Mouse (Mus musculus) MN1 (cell line): Measurements from ENCODE around the gene Cchcr1.

ENCODE experiments used
- DNase-seq: peaks from one replicate; pipeline ENCODE4 v3.0.0-alpha.2; 2016; ENCODE audit warnings: low spot score

The Cchcr1 gene

DNA sequence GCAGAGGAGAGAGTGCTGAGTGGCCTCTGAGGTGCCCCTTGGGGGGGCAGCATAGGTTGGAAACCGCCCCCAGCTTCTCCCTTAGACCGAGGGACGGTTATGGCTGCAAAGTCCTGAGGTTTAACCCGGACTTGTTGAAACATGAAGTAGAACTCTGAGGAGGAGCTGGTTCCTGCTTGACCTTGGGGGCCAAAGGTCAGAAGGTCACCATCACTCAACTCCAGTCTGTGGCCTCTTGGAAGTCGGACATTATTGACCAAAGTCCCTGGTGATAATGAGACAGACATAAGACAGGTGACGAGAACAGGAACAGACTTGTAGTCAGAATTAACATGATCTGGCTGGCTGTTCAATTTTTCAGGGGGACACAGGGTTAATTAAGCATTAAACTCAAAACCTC lies 2.1 kb upstream of the Cchcr1 start:
- no peak for DNase-seq

DNA sequence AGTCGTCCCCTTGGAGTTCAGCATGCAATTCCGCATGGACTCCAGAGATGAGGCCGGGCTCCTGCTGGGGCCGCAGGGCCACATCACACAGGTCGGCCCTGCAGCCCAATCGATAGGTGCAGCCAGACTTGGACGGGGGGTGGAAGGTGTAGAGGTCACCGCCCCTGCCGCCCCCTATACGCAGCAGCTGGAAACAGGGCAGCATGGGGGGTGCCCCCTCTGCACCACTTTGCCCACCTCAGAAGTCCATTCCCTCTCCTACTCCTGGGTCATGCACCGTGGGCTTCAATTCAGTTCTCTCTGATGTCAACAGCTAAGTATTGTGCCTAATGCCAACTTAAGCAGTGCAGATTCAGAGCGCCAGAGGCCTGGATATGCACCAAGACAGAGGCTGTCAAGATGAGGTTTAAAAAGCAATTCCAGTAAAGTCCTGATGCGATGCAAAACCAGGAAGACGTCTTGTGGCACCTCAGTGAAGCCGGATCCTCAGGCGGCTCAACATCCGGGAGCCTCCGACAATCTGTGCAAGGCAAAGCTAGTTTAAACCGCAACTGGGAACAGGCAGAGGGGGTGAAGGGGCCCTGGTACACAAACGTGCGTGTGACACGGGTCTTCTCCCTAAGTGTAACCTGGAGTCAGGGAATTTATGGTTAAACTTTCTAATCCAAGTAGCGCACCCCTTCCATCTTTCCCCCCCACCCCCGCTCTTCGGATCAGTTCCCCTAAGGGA lies 824 bp upstream of the Cchcr1 start:
- DNase-seq = peak; percentile 49

DNA sequence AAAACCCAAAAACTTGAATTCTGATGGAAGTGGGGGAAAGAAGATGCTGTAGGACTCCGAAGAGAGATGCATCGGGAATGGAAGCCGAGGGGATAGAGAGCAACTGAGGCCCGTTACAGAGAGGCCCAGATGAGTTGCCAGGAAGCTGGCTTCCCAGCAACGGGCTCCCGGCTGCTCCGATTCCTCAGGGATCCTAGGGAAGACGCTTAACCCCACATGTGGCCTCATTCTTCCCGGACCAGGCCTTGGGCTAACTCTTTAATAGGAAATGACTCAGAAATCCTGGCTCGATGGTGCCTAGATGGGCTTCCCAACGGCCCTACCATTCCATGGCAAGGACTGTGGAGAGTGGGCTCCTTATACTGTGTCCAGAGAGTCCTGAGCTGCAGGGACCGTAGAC lies 626 bp downstream of the Cchcr1 start:
- peak; percentile 72 for DNase-seq

DNA sequence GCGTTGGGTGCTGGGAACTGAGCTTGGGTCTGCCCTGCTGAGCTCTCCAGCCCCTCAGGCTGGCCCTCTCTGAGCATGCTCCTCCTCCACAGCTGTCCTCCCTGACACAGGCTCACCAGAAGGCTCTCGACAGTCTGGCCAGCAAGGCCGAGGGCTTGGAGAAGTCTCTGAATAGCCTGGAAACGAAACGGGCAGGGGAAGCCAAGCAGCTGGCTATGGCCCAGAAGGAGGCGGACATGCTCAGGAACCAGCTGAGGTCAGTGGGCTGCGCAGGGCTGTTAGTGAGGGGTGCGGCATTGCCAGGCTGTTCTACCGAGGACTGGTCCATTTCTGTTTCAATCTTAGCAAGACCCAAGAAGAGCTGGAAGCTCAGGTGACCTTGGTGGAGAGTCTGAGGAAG lies 7.5 kb downstream of the Cchcr1 start:
- no peak for DNase-seq

DNA sequence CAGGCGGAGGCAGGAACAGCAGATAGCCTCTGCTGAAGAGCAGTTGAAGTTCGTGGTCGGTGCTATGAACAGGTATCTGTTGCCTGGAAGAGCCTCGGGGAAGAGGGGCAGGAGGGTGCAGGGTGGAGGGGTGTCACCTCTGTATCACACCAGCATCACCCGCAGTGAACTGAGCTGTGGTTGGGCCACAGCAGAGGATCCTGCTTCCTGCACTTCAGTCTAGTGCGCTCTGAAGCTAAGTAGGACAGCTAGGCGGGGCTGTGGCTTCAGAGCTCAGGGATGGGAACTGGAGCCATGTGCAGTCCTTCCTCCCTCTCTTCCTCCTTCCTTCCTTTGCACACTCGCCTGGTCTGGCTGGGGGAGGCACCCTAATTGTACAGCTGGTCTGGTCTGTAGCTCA lies 9.7 kb downstream of the Cchcr1 start:
- DNase-seq = no peak

DNA sequence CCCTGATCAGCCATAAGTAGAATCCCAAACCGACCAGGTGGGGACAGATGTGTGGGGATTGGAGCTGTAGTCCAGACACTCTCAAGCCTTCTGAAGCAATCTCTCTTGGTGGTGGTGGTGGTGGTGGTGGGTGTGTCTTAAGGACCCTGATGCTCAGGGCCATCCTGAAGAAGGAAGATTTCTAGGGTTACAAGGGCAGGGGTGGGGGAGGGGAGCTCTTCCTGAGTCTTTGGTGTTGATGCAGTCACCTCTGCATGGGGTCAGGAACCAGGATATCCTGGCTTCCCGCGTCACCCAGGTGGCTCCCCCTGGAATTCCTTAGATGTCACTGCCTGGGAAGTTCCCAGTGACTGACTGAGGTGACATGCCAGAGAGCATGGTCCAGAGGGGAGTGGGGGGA lies 15.5 kb downstream of the Cchcr1 start:
- DNase-seq = no peak

DNA sequence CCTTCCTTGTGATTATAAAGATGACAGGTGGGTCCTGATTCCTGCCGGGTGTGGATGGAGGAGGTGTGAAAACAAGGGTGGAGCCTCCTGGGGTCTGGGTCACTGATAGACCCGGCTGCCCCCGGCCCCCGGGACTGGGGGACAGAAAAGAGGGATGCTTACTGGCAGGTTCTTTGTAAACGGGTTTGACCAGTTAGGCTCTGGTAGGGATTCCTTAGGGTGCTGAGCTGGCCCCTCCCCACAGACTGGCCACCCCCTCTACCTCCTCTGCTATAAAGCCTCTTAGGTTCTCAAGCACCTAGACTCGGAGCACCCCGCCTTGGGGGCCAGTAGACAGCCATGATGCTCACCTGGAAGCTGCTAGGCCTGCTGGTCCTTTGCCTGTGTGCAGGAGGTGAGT lies 16.0 kb downstream of the Cchcr1 start, which contains the start of gene Psors1c2:
TSS of gene Psors1c2 (plus strand) at position 301 of the 400 bp plus-strand sequence.
- DNase-seq = no peak

DNA sequence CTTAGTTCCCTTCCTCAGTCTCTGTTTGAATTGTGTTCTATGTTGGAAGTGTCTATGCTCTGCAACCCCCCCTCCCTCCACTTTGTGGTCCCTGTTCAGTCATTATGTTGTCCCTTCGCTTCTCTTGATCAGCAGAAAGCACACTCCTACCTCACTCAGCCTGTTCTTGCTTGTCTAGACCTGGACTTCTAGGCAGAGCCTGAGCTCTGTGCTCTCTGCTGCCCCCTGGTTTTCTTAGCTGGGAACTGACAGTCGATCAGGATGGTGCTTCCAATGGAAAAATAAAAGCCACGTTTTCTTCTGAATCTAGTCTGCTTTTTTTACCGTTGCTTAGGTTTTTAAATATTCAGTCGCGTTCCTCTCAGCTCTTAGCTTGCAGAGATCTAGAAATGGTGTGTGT lies 17.4 kb downstream of the Cchcr1 start:
- peak; percentile 87 for DNase-seq

DNA sequence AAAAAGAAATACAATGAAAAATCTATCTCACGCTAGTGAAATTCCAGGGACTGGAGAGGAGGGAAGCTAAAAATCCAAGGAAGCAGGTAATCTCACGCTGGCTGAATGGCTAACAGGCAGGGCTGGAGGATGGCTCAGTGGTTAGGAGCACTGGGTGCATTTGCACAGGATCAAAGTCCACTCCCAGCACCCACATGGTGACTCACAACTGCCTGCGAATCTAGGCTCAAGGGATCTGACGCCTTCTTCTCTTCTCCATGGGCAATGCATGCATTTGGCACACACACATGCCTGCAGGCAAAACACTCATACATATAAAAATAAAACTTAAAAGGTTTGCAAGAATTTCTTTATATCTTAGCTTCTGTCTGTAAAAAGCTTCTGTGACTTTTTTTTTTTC lies 20.5 kb downstream of the Cchcr1 start:
- no peak for DNase-seq

DNA sequence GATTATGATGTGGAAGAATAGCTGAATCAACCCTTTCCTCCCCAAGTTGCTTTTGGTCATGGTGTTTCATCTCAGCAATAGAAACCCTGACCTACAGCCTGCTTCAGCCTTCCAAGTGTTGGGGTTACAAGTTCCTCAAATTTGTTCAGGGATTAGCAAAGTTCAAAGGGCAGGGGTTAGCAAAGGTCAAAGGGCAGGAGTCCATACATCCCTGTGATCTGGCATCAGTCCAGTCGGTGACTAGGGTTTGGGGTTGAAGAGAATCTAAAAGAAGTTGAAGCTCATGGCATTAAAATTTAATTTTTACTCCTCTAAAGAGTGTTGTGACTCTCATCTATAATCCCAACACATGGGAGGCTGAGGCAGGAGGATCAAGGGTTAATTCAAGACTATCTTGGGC lies 21.6 kb downstream of the Cchcr1 start:
- DNase-seq = no peak

DNA sequence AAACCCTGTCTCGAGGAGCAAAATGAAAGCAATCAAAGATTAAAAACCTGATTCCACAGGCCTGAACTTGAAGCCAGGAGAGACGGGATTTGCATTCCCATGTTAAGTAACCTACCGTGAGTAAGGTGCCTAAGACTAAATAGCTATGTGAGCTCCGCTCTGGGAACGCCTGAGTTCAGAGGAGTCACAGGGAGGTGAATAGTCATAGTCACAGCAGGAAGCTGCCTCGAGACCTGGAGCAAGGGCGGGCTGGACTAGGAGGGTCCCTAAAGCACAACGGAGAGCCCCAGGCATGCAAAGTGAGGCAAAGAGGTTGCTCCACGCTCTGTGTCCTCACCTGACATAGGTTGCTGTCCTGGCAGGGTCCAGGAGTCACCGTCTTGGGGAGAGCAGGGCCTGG lies 22.6 kb downstream of the Cchcr1 start:
- no peak for DNase-seq

DNA sequence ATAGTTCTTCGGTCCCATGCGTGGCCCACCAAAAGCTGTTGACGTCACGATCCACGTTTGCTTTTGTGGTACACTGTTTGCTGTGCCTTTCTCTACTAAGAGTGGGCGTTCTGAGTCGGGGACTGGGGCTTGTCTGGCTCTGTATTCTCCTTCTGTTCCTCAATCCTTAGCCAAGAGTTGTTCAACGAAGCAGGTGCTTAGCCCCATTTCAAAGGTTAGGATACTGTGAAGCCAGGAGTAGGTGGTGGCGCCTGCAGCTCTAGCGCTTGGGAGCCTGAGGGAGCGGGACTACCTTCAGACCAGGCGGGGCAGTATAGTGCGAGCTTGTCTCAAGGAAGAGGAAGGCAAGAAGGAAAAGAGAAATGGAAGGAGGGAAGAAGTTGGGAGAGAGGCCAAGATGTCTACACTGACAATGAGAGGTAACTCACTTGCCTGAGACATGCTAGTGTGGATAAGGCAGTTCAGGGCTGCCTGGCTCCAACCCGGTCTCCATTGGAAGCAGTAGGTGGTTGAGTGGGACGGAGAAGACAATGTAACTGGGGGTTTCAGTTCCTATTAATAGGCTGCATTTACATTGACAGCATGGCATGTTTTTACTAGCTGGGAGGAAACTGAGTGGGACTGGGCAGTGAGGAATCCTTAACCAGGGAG lies 26.0 kb downstream of the Cchcr1 start:
- DNase-seq = peak; percentile 65

DNA sequence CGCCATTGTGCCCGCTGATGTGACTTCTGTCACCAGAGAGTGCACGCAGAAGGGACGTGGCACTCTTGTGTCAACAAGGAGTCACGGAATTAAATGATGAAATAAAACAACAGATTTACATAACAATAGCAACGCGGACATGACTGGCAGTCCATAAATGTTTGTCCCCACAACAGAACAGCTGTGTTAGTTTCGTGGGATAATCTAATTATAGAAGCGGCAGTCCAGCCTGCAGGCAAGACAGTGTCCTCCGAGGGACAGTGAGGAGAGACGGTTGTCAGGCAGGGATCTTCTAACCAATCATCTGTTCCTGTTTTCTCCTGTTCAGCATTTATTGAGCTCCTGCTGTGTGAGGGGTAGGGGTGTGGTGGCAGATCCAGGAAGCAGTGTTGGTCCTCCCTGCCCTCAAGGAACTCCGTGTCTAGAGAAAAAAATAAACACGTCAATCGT lies 26.5 kb downstream of the Cchcr1 start:
- DNase-seq = peak; percentile 57

DNA sequence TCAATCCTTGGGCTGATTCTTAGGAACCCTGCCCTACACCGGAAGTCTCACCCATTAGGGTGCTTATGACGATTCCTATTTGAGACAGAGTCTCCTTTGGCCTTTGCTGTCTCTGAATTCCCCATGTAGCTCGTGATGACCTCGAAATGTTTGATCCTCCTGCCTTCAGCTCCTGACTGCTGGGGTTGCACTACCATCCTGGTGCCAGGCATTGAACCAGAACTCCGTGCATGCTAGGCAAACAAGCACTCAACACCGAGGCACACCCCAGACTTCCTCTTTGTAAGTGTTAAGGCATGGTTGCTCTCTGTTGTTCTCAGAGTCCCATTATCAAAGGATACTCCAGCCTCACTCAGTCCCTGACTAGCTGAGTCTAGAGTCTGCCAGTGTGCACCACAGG lies 27.1 kb downstream of the Cchcr1 start:
- no peak for DNase-seq

DNA sequence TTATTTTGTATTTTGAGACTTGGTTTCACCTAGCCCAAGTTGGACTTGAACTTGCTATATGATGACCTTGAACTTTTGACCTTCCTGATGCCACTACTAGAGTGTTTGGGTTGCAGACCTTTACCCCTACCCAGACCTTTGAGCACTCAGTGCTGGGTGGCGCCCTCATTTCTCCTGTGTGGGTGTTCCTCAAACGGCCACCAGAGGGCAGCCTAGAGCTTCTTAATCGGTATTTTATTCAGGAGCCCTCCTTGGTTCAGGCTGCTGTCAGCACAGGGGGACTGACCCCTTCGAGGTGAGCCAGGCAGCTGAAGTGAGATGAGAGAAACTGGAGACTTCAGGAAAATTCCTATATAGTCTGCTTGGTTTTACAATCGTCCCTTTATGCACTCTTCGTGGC lies 27.8 kb downstream of the Cchcr1 start:
- DNase-seq = peak; percentile 66

DNA sequence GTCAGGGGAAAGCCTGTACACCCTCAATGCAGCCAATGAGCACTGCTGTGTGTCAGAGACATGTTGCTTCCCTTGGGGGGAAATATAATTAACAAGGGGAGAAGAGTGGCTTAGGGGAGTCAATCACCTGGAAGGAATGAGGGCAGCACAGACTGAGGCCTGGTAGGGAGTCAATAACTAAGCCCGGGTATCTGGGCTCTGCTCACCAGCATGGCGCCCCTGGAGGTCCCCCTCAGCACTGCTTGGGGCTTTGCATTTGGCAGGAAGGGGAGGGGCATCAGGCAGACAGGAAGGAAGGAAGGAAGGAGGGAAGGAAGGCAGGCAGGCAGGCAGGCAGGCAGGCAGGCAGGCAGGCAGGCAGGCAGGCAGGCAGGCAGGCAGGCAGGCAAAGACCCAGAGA lies 30.6 kb downstream of the Cchcr1 start:
- no peak for DNase-seq

DNA sequence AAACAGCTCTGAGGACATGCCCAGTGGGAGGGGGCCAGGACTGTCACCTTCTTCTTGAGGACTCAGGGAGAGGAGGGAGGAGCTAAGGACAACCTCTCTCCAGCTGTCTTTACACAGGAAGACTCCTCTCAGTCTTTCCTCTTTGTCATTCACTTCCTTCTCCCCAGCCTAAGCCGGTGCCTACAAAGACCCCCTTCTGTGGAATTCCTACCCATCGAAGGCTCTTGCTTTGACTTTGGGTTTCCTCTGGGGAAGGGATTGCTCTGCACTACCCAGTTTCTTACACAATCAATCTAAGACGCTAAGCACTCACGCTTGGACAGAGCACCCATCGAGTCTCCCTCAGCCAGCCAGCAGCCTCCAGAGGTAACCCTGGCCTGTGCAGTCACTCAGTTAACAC lies 31.7 kb downstream of the Cchcr1 start:
- no peak for DNase-seq

DNA sequence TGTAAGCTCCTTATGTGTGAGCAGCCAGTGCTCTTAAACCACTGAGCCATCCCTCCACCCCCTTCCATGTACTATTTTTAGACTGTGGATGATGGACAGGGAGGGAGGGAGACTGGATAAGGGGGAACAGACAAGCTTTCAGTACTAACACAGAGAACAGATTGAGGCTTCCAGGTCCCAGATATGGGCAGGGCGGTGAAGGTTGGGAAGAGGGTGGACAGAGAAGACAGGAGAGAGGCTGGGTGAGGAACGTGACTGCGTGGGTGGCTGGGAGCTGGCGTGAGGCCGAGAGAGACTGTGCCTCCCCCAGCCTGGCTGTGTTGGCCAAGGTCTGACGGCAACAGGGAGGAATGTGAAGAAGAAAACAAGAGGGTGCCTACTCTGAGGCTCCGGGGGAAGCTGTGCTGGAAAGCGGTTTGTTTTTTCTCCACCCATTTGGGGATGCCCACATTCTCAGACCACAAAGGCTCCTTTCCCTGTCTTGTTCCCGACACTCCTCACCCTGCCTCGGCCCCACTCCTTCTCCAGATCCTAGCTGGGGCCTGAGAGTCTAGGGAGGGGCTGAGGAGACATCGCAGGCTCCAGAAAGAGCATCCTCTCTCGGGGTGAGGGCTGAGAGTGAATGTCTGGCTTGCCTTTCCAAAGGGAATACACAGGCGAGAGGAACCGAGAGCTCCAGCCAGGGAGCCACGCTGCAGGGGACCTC lies 32.7 kb downstream of the Cchcr1 start:
- peak; percentile 76 for DNase-seq

DNA sequence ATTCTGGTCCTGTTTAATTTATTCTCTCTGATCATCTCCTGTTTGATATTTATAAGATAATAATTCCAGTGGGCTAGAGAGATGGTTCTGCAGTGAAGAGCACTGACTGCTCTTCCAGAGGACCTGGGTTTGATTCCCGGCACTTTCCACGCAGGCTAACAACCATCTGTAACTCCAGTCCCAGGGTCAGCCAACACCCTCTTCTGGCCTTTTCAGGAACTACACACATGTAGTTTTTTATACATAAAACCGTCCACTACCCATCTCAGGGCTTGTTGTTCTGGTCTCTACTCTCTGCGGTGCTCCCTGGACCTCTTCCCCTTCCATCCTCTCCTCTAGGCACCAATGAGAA lies 33.2 kb downstream of the Cchcr1 start:
- DNase-seq = no peak

DNA sequence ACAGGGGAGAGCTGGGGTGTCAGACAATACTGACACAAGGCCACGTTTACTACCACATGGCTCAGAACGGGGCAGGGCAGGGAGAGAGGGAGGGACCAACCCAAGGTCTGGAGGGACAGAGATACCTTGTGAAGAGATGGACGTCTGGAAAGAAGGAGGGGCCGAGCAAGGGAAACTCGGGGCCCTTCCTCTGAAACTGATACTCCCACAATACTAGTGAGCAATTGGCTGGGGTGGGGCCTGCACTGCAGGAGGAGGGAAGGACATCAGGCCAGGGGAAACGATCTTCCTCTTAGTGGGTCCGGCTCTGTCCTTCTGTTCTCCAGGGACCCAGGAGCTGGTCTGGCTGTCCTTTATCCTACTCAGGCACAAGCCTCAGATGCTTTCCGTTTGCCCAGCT lies 34.0 kb downstream of the Cchcr1 start:
- DNase-seq = no peak

DNA sequence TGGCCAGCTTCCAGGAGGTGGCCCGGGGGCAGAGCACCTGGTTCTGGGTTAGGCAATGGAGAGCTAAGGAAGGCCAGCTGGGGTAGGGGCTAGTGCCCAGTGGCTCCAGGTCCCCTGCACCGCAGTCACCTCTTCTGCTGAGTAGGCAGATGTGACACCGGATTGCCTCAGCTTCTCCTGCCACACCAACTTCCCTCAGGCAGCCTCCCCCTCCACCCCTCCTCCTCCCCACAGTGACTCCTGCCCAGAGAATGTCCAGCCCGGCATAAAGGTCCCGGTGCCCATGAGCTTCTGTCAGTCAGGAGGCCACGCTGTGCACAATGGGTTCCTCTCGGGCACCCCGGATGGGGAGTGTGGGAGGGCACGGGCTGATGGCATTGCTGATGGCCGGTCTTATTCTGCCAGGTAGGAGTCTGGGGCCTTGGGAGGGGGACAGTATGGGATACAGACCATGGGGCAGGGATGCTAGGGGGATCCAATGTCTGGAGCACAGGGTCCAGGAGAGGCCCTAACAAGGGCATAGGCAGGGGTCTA lies 35.0 kb downstream of the Cchcr1 start, which contains the start of gene Cdsn:
TSS of gene Cdsn (plus strand) at position 248 of the 534 bp plus-strand sequence.
- peak; percentile 73 for DNase-seq

DNA sequence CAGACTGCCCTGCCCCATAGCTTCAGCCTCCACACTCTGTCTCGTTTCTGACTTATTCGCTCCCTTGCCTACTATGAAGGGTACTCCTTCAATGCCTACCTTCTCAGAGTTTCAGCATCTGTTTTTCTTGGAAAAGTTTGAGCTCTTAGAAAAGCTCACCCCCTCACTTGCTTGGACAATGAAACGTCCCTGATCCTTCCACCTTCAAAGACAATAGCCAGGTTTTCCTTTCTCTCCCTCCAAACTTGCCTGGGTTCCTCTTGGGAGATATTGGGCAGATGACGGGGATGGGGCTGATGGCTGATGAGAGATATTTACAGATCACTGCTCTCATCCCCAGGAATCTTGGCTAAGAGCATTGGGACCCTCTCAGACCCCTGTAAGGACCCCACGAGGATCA lies 37.4 kb downstream of the Cchcr1 start:
- DNase-seq = no peak
